Mouse (Mus musculus): ENCODE results near the gene Jakmip3. TPM values are rescaled to one million over a fixed set of nuclear protein-coding genes. Genes with fewer than 3 reads are reported as not detected.

The Jakmip3 gene
- total RNA-seq, 4 experiments from 2014 or later: 4.4 to 13.1 (median 8.8) TPM

- DNase-seq: no peak
Measured at GRCm38 (mm10) chr7:139096399-139096798, 155.9 kb downstream of the Jakmip3 start.

GRCm38 (mm10) chr7:139100531-139101095 lies 160.1 kb downstream of the Jakmip3 start:
- no peak for DNase-seq

GRCm38 (mm10) chr7:139101286-139101804 lies 160.8 kb downstream of the Jakmip3 start:
- DNase-seq: no peak

GRCm38 (mm10) chr7:139101826-139102225 lies 161.3 kb downstream of the Jakmip3 start:
- no peak for DNase-seq

GRCm38 (mm10) chr7:139103960-139104381 lies 163.4 kb downstream of the Jakmip3 start:
- no peak for DNase-seq

- DNase-seq: no peak
Measured at GRCm38 (mm10) chr7:139105076-139105475, 164.5 kb downstream of the Jakmip3 start.

- no peak for DNase-seq
Measured at GRCm38 (mm10) chr7:139105705-139106104, 165.2 kb downstream of the Jakmip3 start.

GRCm38 (mm10) chr7:139107908-139108650 lies 167.5 kb downstream of the Jakmip3 start:
- DNase-seq: peak; percentile 51

- DNase-seq: peak; percentile 72
Measured at GRCm38 (mm10) chr7:139119152-139119774, 178.7 kb downstream of the Jakmip3 start.

- no peak for DNase-seq
Measured at GRCm38 (mm10) chr7:139119775-139120153, 179.2 kb downstream of the Jakmip3 start.

- no peak for DNase-seq
Measured at GRCm38 (mm10) chr7:139125881-139126280, 185.4 kb downstream of the Jakmip3 start.

- DNase-seq: no peak
Measured at GRCm38 (mm10) chr7:139126549-139126948, 186.0 kb downstream of the Jakmip3 start.

- no peak for DNase-seq
Measured at GRCm38 (mm10) chr7:139128994-139129393, 188.5 kb downstream of the Jakmip3 start.

- no peak for DNase-seq
Measured at GRCm38 (mm10) chr7:139130361-139130760, 189.8 kb downstream of the Jakmip3 start.

- no peak for DNase-seq
Measured at GRCm38 (mm10) chr7:139131538-139131937, 191.0 kb downstream of the Jakmip3 start.

- peak; percentile 41 for DNase-seq
Measured at GRCm38 (mm10) chr7:139133446-139133845, 192.9 kb downstream of the Jakmip3 start.

Other genes with a start within 250 kb of the Jakmip3 start
- gene Ppp2r2d, start 94.7 kb upstream of the Jakmip3 start, total RNA-seq (2022): 10 to 100 TPM; 66.1 to 76.0 (median 71.6) TPM
- 10 to 100 TPM; 25.5 to 37.2 (median 30.7) TPM for gene Mapk1ip1, start 94.5 kb upstream of the Jakmip3 start, total RNA-seq (2022)
- 100 to 1,000 TPM; 109 to 258 (median 200) TPM for gene Bnip3, start 31.2 kb upstream of the Jakmip3 start, total RNA-seq (2022)
- 1 to 10 TPM; 1.1 to 3.2 (median 2.5) TPM for gene Dpysl4, start 145.3 kb downstream of the Jakmip3 start, total RNA-seq (2022)

Measured in adrenal gland, adult 8-10 months (tissue).